Mouse (Mus musculus): ENCODE results near the gene Cacna2d3. TPM values are rescaled to one million over a fixed set of nuclear protein-coding genes. Genes with fewer than 3 reads are reported as not detected.

Gene Cacna2d3
- total and polyA plus RNA-seq, 3 experiments: not detected

DNA sequence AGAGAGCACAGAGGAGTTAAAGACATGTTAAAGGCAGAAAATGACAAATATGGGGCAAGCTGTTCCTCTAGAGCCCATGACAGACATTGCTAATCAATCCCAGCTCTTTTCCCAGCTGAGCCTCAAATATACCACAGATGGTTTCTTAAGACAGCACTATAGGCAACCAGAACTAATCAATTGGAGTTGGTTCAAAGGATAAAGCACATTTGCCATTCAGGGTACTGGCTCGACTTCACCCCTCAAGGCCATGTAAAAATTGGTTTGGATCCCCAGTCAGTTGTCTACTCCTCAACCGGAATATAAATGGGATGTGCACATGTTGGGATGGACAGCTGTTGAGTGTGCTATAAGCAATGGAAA, 692.6 kb downstream of the Cacna2d3 start:
- in situ Hi-C loops (cut with MboI; ENCODE audit: low pct_ligation_motif_present, low pct_unique_long_range_greater_than_20kb, low sequenced_read_pairs): no loop called here
- H3K79me2 ChIP-seq (replicated peaks; ENCODE audit: control insufficient read depth, extremely low read depth, insufficient read depth, poor library complexity, severe bottlenecking): no peaks in the 10 kb centered on the region
- H3K27me3 ChIP-seq (replicated peaks): no peaks in the 10 kb centered on the region
- no peak for DNase-seq (ENCODE audit: extremely low read depth)
- dilution Hi-C loops (cut with MboI; ENCODE audit: extremely low pct_ligation_motif_present, extremely low pct_unique_long_range_greater_than_20kb, low sequenced_read_pairs): no loop called here
- no peak overlapping the region for H3K9ac ChIP-seq (ENCODE audit: insufficient read depth, low read depth)
- H3K4me3 ChIP-seq (replicated peaks in 1 of 3; ENCODE audit: low read depth in 2 of 3, low read length in 2 of 3, poor library complexity in 1 of 3): no peak overlapping the region
- H3K4me2 ChIP-seq (ENCODE audit: insufficient read depth, low read depth, poor library complexity, severe bottlenecking): no peak overlapping the region
- TF ChIP-seq EP300 (IDR thresholded peaks at IDR 0.05; ENCODE audit: low read length) (no peak), MXI1 (IDR thresholded peaks at IDR 0.05; ENCODE audit: low read depth, low read length) (no peak), MAFK (IDR thresholded peaks at IDR 0.05; ENCODE audit: insufficient replicate concordance, low read length) (no peak), POLR2A (IDR thresholded peaks at IDR 0.05; ENCODE audit: low read depth, low read length) (no peak), TBP (conservative IDR thresholded peaks at IDR 0.05; ENCODE audit: low read depth, low read length) (no peak), RAD21 (IDR thresholded peaks at IDR 0.05; ENCODE audit: low read depth, low read length) (no peak), HCFC1 (IDR thresholded peaks at IDR 0.05; ENCODE audit: low read depth, low read length) (no peak), RCOR1 (conservative IDR thresholded peaks at IDR 0.05; ENCODE audit: low read depth, low read length) (no peak)
- no peaks in the 10 kb centered on the region for H3K36me3 ChIP-seq (replicated peaks in 1 of 2; ENCODE audit: control insufficient read depth in 1 of 2, insufficient read depth in 1 of 2, low read length in 1 of 2)
- no peaks in the 10 kb centered on the region for H3K4me1 ChIP-seq (ENCODE audit: control insufficient read depth in 1 of 2, insufficient read depth in 2 of 2)
- peaks cover 86% of the 10 kb centered on the region for H3K9me3 ChIP-seq (replicated peaks; ENCODE audit: low read length)
- no peak overlapping the region for H3K27ac ChIP-seq (ENCODE audit: insufficient read depth, low read depth)

DNA sequence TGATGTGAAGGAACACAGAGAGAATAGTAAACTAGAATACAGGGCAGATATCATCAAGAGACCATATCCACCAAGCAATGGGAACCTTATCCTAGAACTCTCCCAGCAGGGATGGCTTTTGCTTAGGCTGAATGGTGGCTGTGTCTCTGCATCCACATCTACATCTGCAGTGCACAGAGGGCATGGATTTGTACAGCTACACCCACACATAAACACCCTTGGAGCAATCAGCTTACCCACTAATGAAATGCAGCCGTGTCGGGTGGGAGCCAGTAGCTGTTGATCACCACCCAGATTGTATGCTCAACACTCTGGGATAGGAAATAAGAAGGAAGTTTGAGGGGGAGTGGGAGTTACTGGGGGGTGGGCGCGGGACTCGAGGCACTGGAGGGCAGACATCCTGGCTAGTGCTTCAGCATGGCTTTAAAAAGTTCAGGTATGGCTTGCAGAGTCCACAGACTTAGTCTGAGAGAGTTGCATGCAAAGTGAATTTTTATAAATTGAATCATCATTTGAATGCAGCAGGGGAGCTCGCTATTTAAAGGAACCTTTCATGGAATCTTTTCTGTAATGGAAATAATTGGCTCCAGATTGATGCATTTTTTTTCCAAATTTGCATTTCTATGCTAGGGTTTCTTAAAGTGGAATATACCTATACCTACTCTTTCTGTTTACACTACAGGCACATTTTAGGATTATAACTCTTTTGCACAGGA, 693.1 kb downstream of the Cacna2d3 start:
- no peaks in the 10 kb centered on the region for H3K4me1 ChIP-seq (ENCODE audit: control insufficient read depth in 1 of 2, insufficient read depth in 2 of 2)
- H3K36me3 ChIP-seq (replicated peaks in 1 of 2; ENCODE audit: control insufficient read depth in 1 of 2, insufficient read depth in 1 of 2, low read length in 1 of 2): no peaks in the 10 kb centered on the region
- H3K4me3 ChIP-seq (replicated peaks in 1 of 3; ENCODE audit: low read depth in 2 of 3, low read length in 2 of 3, poor library complexity in 1 of 3): no peak overlapping the region
- no peak overlapping the region for H3K9ac ChIP-seq (ENCODE audit: insufficient read depth, low read depth)
- TF ChIP-seq ZC3H11A (IDR thresholded peaks at IDR 0.05; ENCODE audit: low read depth, low read length): no peak
- TF ChIP-seq IRF4 (IDR thresholded peaks at IDR 0.05; ENCODE audit: low read depth, low read length): no peak
- no peak for TF ChIP-seq MXI1 (IDR thresholded peaks at IDR 0.05; ENCODE audit: low read depth, low read length)
- no peak for TF ChIP-seq CHD1 (IDR thresholded peaks at IDR 0.05; ENCODE audit: low read depth, low read length)
- no peak for TF ChIP-seq PAX5 (IDR thresholded peaks at IDR 0.05; ENCODE audit: low read length)
- TF ChIP-seq RCOR1 (conservative IDR thresholded peaks at IDR 0.05; ENCODE audit: low read depth, low read length): no peak
- H3K27me3 ChIP-seq (replicated peaks): no peaks in the 10 kb centered on the region
- in situ Hi-C loops (cut with MboI; ENCODE audit: low pct_ligation_motif_present, low pct_unique_long_range_greater_than_20kb, low sequenced_read_pairs): no loop called here
- no peak overlapping the region for H3K27ac ChIP-seq (ENCODE audit: insufficient read depth, low read depth)
- H3K4me2 ChIP-seq (ENCODE audit: insufficient read depth, low read depth, poor library complexity, severe bottlenecking): no peak overlapping the region
- peaks cover 88% of the 10 kb centered on the region for H3K9me3 ChIP-seq (replicated peaks; ENCODE audit: low read length)
- no peak for DNase-seq (ENCODE audit: extremely low read depth)
- dilution Hi-C loops (cut with MboI; ENCODE audit: extremely low pct_ligation_motif_present, extremely low pct_unique_long_range_greater_than_20kb, low sequenced_read_pairs): no loop called here
- H3K79me2 ChIP-seq (replicated peaks; ENCODE audit: control insufficient read depth, extremely low read depth, insufficient read depth, poor library complexity, severe bottlenecking): no peaks in the 10 kb centered on the region

DNA sequence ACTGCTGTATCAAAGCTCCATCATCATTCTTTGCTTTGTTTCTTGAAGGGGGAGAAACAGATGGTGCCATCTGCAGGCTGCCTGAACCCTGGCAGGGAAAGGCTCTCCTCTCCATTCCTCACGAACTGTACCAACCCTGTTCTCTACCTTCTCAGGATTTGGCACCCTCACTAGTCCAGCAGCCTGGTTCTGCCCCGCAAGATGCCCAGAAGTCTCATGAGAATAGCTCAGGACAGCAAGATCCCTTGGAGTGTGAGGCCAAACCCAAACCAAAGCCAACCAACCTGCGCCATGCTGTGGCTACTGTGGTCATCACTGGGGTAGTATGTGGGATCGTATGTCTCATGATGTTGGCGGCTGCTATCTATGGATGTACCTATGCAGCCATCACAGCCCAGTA, 694.4 kb downstream of the Cacna2d3 start:
- Histone ChIP-seq H3K9ac (ENCODE audit: insufficient read depth, low read depth) (no peak overlapping the region), H3K27ac (ENCODE audit: insufficient read depth, low read depth) (no peak overlapping the region), H3K4me2 (ENCODE audit: insufficient read depth, low read depth, poor library complexity, severe bottlenecking) (no peak overlapping the region), H3K4me1 (ENCODE audit: control insufficient read depth in 1 of 2, insufficient read depth in 2 of 2) (no peaks in the 10 kb centered on the region), H3K9me3 (replicated peaks; ENCODE audit: low read length) (peaks cover 90% of the 10 kb centered on the region), H3K79me2 (replicated peaks; ENCODE audit: control insufficient read depth, extremely low read depth, insufficient read depth, poor library complexity, severe bottlenecking) (no peaks in the 10 kb centered on the region), H3K27me3 (replicated peaks) (no peaks in the 10 kb centered on the region), H3K4me3 (replicated peaks in 1 of 3; ENCODE audit: low read depth in 2 of 3, low read length in 2 of 3, poor library complexity in 1 of 3) (no peak overlapping the region), H3K36me3 (replicated peaks in 1 of 2; ENCODE audit: control insufficient read depth in 1 of 2, insufficient read depth in 1 of 2, low read length in 1 of 2) (no peaks in the 10 kb centered on the region)
- no peak for DNase-seq (ENCODE audit: extremely low read depth)
- in situ Hi-C loops (cut with MboI; ENCODE audit: low pct_ligation_motif_present, low pct_unique_long_range_greater_than_20kb, low sequenced_read_pairs) (no loop called here), dilution Hi-C loops (cut with MboI; ENCODE audit: extremely low pct_ligation_motif_present, extremely low pct_unique_long_range_greater_than_20kb, low sequenced_read_pairs) (no loop called here)
- TF ChIP-seq POLR2A (IDR thresholded peaks at IDR 0.05; ENCODE audit: low read depth, low read length): no peak
- no peak for TF ChIP-seq ZC3H11A (IDR thresholded peaks at IDR 0.05; ENCODE audit: low read depth, low read length)
- no peak for TF ChIP-seq E2F4 (IDR thresholded peaks at IDR 0.05; ENCODE audit: insufficient replicate concordance, low read depth, low read length)
- no peak for TF ChIP-seq ELF1 (IDR thresholded peaks at IDR 0.05; ENCODE audit: low read depth, low read length)
- TF ChIP-seq ZMIZ1 (IDR thresholded peaks at IDR 0.05; ENCODE audit: low read depth, low read length): no peak
- TF ChIP-seq KAT2A (IDR thresholded peaks at IDR 0.05; ENCODE audit: insufficient replicate concordance, low read length): no peak
- TF ChIP-seq CHD1 (IDR thresholded peaks at IDR 0.05; ENCODE audit: low read depth, low read length): no peak
- TF ChIP-seq ZNF384 (IDR thresholded peaks at IDR 0.05; ENCODE audit: low read depth, low read length): no peak
- TF ChIP-seq ZKSCAN1 (IDR thresholded peaks at IDR 0.05; ENCODE audit: borderline replicate concordance, low read depth, low read length): no peak
- TF ChIP-seq IRF4 (IDR thresholded peaks at IDR 0.05; ENCODE audit: low read depth, low read length): no peak
- TF ChIP-seq JUND (conservative IDR thresholded peaks at IDR 0.05; ENCODE audit: low read depth, low read length): no peak
- no peak for TF ChIP-seq NELFE (IDR thresholded peaks at IDR 0.05; ENCODE audit: low read depth, low read length)

Data from CH12.LX (cell line).